Mouse (Mus musculus) megakaryocyte, embryonic 14.5 days (primary cell): ENCODE data around the gene Anxa2. TPM values are rescaled to one million over a fixed set of nuclear protein-coding genes. Genes with fewer than 3 reads are reported as not detected.
A peak's percentile ranks its signal among the peaks of the same experiment; 100 is the strongest.

ENCODE experiments used
- H3K27me3 ChIP-seq: replicated peaks from 2 replicates; pipeline ENCODE3; 2012; ENCODE audit warnings: inconsistent platforms
- H3K36me3 ChIP-seq: replicated peaks from 2 replicates; pipeline ENCODE3; 2012; ENCODE audit warnings: low read length, inconsistent platforms, mixed read lengths
- H3K4me1 ChIP-seq: 2 replicates; pipeline ENCODE4 v1.6.1; 2012; ENCODE audit warnings: inconsistent platforms
- H3K4me3 ChIP-seq: replicated peaks from 2 replicates; pipeline ENCODE3; 2012; ENCODE audit warnings: moderate library complexity, mild to moderate bottlenecking, inconsistent platforms
- H3K9me3 ChIP-seq: 2 replicates; pipeline ENCODE4 v1.6.1; 2012; ENCODE audit warnings: inconsistent platforms
- FLI1 ChIP-seq: IDR thresholded peaks from 2 replicates; pipeline ENCODE4 v1.6.1; 2012; ENCODE audit warnings: low read length, inconsistent platforms, mixed read lengths
- GATA1 ChIP-seq: IDR thresholded peaks from 3 replicates; pipeline ENCODE4 v1.6.1; 2012; ENCODE audit warnings: mixed read lengths, low read length, inconsistent platforms, borderline replicate concordance
- polyA plus RNA-seq: library from polyadenylated mRNA; stranded (reverse); fragments of >175 nt; gene quantifications from 2 replicates; pipeline ENCODE4 v1.2.3, GENCODE M21; 2012; ENCODE audit warnings: low replicate concordance; ENCODE audit not compliant: insufficient read depth

Gene Anxa2
- polyA plus RNA-seq, 1 experiment: 6.0 TPM

DNA sequence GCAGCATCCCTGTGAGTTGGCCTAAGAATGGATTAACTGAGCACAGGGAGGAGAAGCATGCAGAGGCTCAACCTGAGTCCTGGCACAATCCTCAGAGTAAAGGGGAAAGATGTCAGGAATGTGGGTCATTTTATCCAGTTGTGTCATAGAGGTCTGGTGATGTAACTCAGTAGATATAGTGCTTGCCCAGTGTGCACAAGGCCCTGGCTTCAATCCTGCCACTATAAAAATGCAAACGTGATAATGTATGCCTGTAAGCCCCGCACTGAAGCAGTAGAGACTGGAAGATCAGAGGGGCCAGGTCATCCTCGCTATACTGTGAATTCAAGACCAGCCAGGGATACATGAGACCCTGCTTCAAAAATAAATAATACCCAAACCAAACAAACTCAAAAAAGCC, 4.6 kb upstream of the Anxa2 start:
- H3K36me3 ChIP-seq: no peaks in the 10 kb centered on the region
- no peak overlapping the region for H3K4me3 ChIP-seq
- H3K9me3 ChIP-seq: no peaks in the 10 kb centered on the region
- no peak for TF ChIP-seq FLI1
- TF ChIP-seq GATA1: no peak
- peaks cover 33% of the 10 kb centered on the region for H3K27me3 ChIP-seq
- peaks cover 8% of the 10 kb centered on the region for H3K4me1 ChIP-seq

DNA sequence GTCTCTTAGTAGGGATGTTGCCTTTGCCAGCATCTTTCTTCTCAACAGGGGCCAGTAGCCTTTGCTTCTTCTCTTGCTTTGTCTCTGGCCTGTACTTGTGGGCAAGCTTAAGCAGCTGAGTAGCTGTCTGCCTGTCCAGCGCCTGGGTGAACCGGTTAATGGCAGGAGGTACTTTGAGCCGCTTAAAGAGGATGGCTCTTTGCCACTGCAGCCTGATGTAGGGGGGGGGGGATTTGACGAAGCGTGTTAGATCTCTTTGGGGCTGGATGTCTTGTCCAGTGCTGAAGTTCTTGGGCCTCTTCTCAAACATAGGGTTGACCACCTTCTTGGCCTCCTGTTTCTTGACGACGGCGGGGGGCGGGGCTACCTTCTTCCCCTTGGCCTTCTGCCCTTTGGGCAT, 2.8 kb upstream of the Anxa2 start:
- Histone ChIP-seq H3K4me3 (no peak overlapping the region), H3K36me3 (no peaks in the 10 kb centered on the region), H3K9me3 (no peaks in the 10 kb centered on the region), H3K27me3 (peaks cover 47% of the 10 kb centered on the region), H3K4me1 (peaks cover 26% of the 10 kb centered on the region)
- TF ChIP-seq GATA1: no peak
- no peak for TF ChIP-seq FLI1

DNA sequence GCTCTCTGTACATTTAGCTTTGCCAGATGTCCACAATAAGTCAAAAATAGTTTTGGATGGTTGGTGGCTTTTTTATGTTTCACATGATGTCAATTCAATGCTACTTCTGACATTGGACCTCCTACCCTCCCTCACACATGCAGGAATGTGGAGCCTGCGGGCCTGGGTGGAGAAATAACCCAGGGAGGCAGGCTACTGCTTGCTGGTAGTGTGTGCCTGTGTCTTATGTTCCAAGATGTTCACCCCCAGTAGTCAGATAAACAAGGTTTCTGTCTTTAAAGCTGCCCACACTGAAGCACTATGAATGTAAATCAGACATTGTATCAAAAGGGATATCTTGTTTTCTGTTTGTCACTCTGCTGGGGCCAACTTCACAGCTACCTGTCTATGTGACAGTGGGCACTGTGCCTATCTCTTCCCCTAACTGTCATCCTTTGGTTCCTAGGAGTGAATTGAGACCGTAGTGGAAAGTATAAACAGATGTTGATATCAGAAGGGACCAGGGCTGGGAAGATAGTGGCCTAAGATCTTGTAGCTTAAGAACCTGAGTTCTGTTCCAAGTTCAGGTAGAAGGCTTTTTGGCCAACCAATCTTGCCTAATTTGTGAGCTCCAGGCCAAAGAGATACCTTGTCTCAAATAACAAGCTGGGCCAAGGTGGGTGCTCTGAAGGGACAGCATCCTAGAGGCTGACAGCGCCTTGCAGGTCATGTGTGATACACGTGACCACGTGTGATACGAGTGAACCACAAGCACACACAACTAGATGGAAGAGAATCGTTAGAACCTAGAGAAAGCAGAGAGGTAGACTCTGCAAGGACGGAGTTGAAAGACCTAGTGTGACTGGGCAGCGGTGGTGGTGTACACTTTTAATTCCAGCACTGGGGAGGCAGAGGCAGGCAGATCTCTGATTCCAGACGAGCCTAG, 1.3 kb upstream of the Anxa2 start:
- Histone ChIP-seq H3K36me3 (no peaks in the 10 kb centered on the region), H3K27me3 (peaks cover 54% of the 10 kb centered on the region), H3K9me3 (no peaks in the 10 kb centered on the region), H3K4me3 (no peak overlapping the region), H3K4me1 (peaks cover 36% of the 10 kb centered on the region)
- no peak for TF ChIP-seq FLI1
- TF ChIP-seq GATA1: no peak

DNA sequence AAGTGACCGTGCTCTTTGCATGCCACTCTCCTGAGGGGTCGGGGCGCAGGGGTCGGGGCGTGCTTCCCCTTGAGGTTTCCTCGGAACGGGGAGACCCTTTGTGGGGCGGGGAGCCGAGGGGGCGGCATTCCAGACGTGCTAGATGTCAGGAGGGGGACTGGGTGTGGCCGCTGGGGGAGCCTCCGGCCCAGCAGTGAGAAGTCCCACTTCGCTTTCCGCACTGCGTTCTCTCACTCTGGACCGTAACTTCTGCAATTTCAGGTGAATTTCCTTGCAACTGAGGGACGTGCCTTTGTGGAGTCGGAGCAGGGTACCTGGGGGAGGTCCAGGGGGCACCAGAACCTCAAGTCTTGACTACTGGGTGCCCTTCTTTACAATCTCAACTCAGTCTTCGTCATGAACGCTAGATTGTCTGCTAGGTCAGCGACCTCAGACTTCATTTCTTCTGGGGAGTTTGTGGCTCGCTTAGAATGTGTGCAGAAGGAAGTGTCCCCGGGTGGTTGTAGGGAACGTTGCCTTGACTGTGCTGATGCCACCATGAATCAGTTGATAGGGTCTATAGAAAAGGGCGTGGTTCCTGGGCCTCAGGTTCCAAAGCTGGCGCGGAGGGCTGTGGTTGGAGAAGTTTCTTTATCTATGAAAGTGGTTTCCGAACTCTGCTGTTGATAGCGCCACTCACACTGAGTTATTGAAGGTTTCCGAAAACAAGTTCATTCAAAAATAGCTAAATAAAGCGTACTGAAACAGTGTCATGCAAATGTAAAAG, 664 bp downstream of the Anxa2 start:
- TF ChIP-seq GATA1: no peak
- TF ChIP-seq FLI1: no peak
- peaks cover 64% of the 10 kb centered on the region for H3K27me3 ChIP-seq
- no peaks in the 10 kb centered on the region for H3K36me3 ChIP-seq
- no peaks in the 10 kb centered on the region; the same call in 1 of the 2 replicates for H3K9me3 ChIP-seq
- peaks cover 44% of the 10 kb centered on the region for H3K4me1 ChIP-seq
- peak overlapping the region; percentile 89 for H3K4me3 ChIP-seq

DNA sequence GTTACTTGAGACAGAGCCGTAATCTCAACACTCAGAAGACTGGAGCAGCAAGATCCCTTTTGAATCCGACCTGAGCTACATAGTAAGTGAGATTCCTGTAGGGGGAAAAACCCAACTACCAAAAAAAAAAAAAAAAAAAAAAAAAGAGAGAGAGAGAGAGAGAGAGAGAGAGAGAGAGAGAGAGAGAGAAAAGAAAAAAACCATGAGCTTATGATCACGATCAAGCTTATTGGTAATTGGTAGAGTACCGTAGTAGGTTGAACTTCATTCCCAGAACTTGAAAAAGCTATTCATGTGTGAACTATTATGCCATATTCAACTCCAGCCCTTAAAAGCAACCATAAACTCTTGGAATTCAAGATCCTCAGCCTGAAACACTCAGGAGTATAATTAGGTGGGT, 1.3 kb downstream of the Anxa2 start:
- Histone ChIP-seq H3K9me3 (no peaks in the 10 kb centered on the region; the same call in 1 of the 2 replicates), H3K27me3 (peaks cover 66% of the 10 kb centered on the region), H3K4me3 (peak overlapping the region; percentile 89), H3K36me3 (no peaks in the 10 kb centered on the region), H3K4me1 (peaks cover 46% of the 10 kb centered on the region)
- no peak for TF ChIP-seq GATA1
- no peak for TF ChIP-seq FLI1

DNA sequence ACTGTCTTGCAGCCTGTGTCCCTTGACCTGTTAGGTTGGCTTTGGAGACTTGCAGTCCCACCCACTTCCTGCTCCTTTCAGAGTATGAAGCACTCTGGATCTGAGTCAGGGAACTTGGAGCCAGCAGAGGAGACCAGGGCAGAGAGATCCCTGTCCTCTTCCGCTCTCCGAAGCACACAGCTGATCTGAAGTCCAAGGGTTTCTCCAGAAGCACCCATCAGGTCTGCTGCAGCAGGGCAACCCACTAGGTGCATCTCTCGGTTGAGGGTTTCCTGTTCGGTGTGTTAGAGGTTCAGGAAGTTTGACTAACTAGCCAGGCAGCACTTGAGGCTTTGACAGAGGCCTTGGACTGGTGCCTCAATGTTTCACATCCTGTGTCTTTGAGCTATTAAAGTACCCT, 2.0 kb downstream of the Anxa2 start:
- Histone ChIP-seq H3K36me3 (no peaks in the 10 kb centered on the region), H3K9me3 (no peaks in the 10 kb centered on the region; the same call in 1 of the 2 replicates), H3K27me3 (peaks cover 67% of the 10 kb centered on the region), H3K4me3 (peak overlapping the region; percentile 83), H3K4me1 (peaks cover 48% of the 10 kb centered on the region)
- TF ChIP-seq GATA1: no peak
- TF ChIP-seq FLI1: no peak

DNA sequence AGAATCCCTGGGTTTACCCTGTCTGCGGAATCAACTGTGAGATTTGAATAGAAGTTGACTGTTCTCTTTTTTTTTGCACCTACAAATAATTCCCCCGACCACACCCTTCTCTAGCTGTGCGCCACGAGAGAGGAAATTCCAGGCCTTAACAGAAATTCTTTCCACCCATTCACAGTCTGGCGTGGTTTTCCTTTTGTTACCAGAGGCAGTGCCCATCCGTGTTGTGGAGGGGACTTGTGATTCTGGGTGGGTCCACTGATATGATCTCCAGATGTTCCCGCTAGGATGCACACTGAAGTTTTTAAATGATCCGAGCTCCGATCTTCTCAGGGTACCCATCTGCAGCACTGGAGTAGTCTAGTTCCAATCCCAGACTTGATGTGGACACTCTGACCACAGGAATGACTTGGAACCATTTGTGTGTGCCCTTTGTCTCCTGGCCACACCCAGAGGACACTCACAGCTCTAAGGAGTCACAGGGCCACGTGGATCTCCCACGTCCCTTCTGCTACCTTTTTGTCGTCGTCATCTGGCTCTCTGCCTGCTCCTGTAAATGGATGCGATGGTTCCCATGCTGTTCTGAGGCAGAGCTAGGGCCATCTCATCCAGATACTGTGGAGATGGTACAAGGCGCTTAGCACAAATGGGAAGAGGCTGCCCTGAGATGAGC, 3.1 kb downstream of the Anxa2 start:
- H3K9me3 ChIP-seq: peaks cover 2% of the 10 kb centered on the region; the same call in 1 of the 2 replicates
- H3K4me1 ChIP-seq: peaks cover 48% of the 10 kb centered on the region
- TF ChIP-seq FLI1 (no peak), GATA1 (no peak)
- H3K36me3 ChIP-seq: no peaks in the 10 kb centered on the region
- peak overlapping the region; percentile 60 for H3K4me3 ChIP-seq
- peaks cover 66% of the 10 kb centered on the region for H3K27me3 ChIP-seq

DNA sequence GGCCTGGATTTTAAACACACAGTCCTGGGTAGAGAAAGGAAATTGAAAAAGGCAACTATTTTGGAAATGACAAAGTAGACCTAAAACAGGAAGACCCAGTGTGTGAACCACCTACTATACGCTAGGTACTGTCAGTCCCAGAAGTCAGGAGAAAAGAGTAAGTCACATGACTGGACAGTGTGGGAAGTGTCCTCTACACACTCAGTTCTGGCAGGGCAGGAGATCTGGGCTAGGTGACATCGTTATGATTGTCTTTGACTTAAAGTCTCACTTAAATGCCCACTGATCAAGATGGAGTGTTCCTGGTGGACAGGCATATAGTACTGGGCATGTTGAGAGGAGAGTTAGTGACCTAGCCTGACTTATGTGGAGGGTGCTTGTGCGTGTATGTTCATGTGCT, 3.7 kb downstream of the Anxa2 start:
- Histone ChIP-seq H3K9me3 (peaks cover 4% of the 10 kb centered on the region; the same call in 1 of the 2 replicates), H3K27me3 (peaks cover 61% of the 10 kb centered on the region), H3K4me1 (peaks cover 48% of the 10 kb centered on the region), H3K36me3 (no peaks in the 10 kb centered on the region), H3K4me3 (no peak overlapping the region)
- TF ChIP-seq GATA1 (no peak), FLI1 (no peak)
